Mouse (Mus musculus): ENCODE measurements at regions not wholly inside any gene's neighbourhood (a gene's known extent, or its start where the extent isn't known, plus 50 kb on each side); places are given as distances from the start of the nearest gene placed in this dataset.

GRCm38 (mm10) chr1:76181181-76181580 lies 635.1 kb downstream of the Slc4a3 start:
- TF ChIP-seq CTCF (IDR thresholded peaks at IDR 0.05; ENCODE audit: insufficient read depth, low read depth, low read length) (no peak), POLR2A (IDR thresholded peaks at IDR 0.05; ENCODE audit: insufficient read depth, low read depth, low read length) (no peak)

All from olfactory bulb, adult 2 months (tissue).